Mouse (Mus musculus) layer of hippocampus, postnatal 25 days (tissue): ENCODE results near the gene Pmm1. TPM values are rescaled to one million over a fixed set of nuclear protein-coding genes. Genes with fewer than 3 reads are reported as not detected.

Experiments used
- DNase-seq, 2 experiments: peaks; one replicate each; pipeline ENCODE4 v3.0.0; 2022; ENCODE audit warnings: mixed read lengths in 2 of 2, low spot score in 1 of 2; ENCODE audit errors: extremely low spot score in 1 of 2
- total RNA-seq, 2 experiments: library from RNA; stranded (reverse); gene quantifications; 2 replicates each; pipeline ENCODE4 v1.2.3; 2021

The Pmm1 gene
- total RNA-seq, 2 experiments from 2014 or later = 209 to 227 TPM

- DNase-seq = no peak
Measured at GRCm38 (mm10) chr15:81957598-81957997, 3.1 kb downstream of the Pmm1 start.

- peak in 1 of 2 experiments; percentile 58 for DNase-seq
Measured at GRCm38 (mm10) chr15:81956457-81956856, 4.3 kb downstream of the Pmm1 start.

GRCm38 (mm10) chr15:81955414-81955813 lies 5.3 kb downstream of the Pmm1 start:
- DNase-seq = no peak

- DNase-seq = no peak
Measured at GRCm38 (mm10) chr15:81954716-81955115, 6.0 kb downstream of the Pmm1 start.

- DNase-seq = no peak
Measured at GRCm38 (mm10) chr15:81954151-81954583, 6.6 kb downstream of the Pmm1 start.

- DNase-seq = no peak
Measured at GRCm38 (mm10) chr15:81952310-81952709, 8.4 kb downstream of the Pmm1 start.

GRCm38 (mm10) chr15:81951159-81951558 lies 9.6 kb downstream of the Pmm1 start:
- DNase-seq = no peak

GRCm38 (mm10) chr15:81950716-81951115 lies 10.0 kb downstream of the Pmm1 start:
- no peak for DNase-seq

GRCm38 (mm10) chr15:81949476-81950131 lies 11.1 kb downstream of the Pmm1 start:
- no peak for DNase-seq

GRCm38 (mm10) chr15:81949076-81949475 lies 11.7 kb downstream of the Pmm1 start:
- no peak for DNase-seq

GRCm38 (mm10) chr15:81943176-81943749 lies 17.5 kb downstream of the Pmm1 start:
- DNase-seq = no peak

GRCm38 (mm10) chr15:81941010-81941409 lies 19.7 kb downstream of the Pmm1 start:
- DNase-seq = no peak

GRCm38 (mm10) chr15:81940219-81940618 lies 20.5 kb downstream of the Pmm1 start:
- DNase-seq = no peak

GRCm38 (mm10) chr15:81939774-81940173 lies 21.0 kb downstream of the Pmm1 start:
- no peak for DNase-seq

GRCm38 (mm10) chr15:81939157-81939715 lies 21.5 kb downstream of the Pmm1 start:
- DNase-seq = no peak

GRCm38 (mm10) chr15:81938246-81938645 lies 22.5 kb downstream of the Pmm1 start:
- DNase-seq = peak in 1 of 2 experiments; percentile 67

GRCm38 (mm10) chr15:81937098-81937972 lies 23.4 kb downstream of the Pmm1 start:
- DNase-seq = peak in 1 of 2 experiments; percentile 59

- peak in 1 of 2 experiments; percentile 49 for DNase-seq
Measured at GRCm38 (mm10) chr15:81936679-81937078, 24.1 kb downstream of the Pmm1 start, which contains the start of gene Csdc2. TSS of gene Csdc2 (plus strand) at chr15:81936759.

GRCm38 (mm10) chr15:81935869-81936637 lies 24.7 kb downstream of the Pmm1 start:
- no peak for DNase-seq

GRCm38 (mm10) chr15:81933986-81934385 lies 26.7 kb downstream of the Pmm1 start:
- DNase-seq = no peak
